Mouse (Mus musculus) heart, adult 2 months (tissue): Measurements from ENCODE around the gene Cox7a1. TPM values are rescaled to one million over a fixed set of nuclear protein-coding genes. Genes with fewer than 3 reads are reported as not detected.
"Not testable (repeated sequence)": the region's sequence is repeated elsewhere in the genome, so short reads cannot be mapped to it uniquely, and the experiment has no call there.

ENCODE experiments used
- DNase-seq, 2 experiments: peaks; one replicate each; pipeline ENCODE4 v3.0.0; 2021
- H3K27ac ChIP-seq: fragments of 200-600 bp; 2 replicates; pipeline ENCODE4 v1.8.1; 2022
- H3K27me3 ChIP-seq: fragments of 200-500 bp; 2 replicates; pipeline ENCODE4 v1.6.1; 2012; ENCODE audit warnings: mild to moderate bottlenecking, low read length, inconsistent platforms, mixed read lengths; ENCODE audit not compliant: control insufficient read depth, insufficient read depth
- H3K36me3 ChIP-seq: fragments of 200-500 bp; 2 replicates; pipeline ENCODE4 v1.6.1; 2012; ENCODE audit warnings: low read length, inconsistent platforms; ENCODE audit not compliant: control insufficient read depth, insufficient read depth
- H3K4me1 ChIP-seq: fragments of 200-500 bp; 2 replicates; pipeline ENCODE4 v1.6.1; 2011; ENCODE audit warnings: low read length; ENCODE audit not compliant: control insufficient read depth, insufficient read depth
- H3K4me3 ChIP-seq: fragments of 200-600 bp; 2 replicates; pipeline ENCODE4 v1.8.1; 2022
- H3K79me2 ChIP-seq: fragments of 200-500 bp; replicated peaks from 2 replicates; pipeline ENCODE4 v1.6.1; 2012; ENCODE audit warnings: mild to moderate bottlenecking, inconsistent platforms, low read length, moderate library complexity, mixed read lengths; ENCODE audit not compliant: control insufficient read depth, insufficient read depth
- H3K9ac ChIP-seq: fragments of 200-500 bp; 2 replicates; pipeline ENCODE4 v1.6.1; 2012; ENCODE audit warnings: low read depth, mild to moderate bottlenecking, control low read depth, inconsistent platforms, low read length, mixed read lengths
- CTCF ChIP-seq: fragments of 200-600 bp; IDR thresholded peaks from 2 replicates; pipeline ENCODE4 v1.8.1; 2022; ENCODE audit warnings: antibody characterized with exemption, mild to moderate bottlenecking, moderate library complexity
- EP300 ChIP-seq: fragments of 200-500 bp; IDR thresholded peaks from 2 replicates; pipeline ENCODE4 v1.6.1; 2011; ENCODE audit warnings: low read depth, low read length, control low read depth; ENCODE audit not compliant: insufficient read depth
- POLR2A ChIP-seq: fragments of 200-500 bp; IDR thresholded peaks from 2 replicates; pipeline ENCODE4 v1.6.1; 2011; ENCODE audit warnings: mild to moderate bottlenecking, low read depth, low read length, control low read depth; ENCODE audit not compliant: insufficient read depth
- WGBS: fragments of 180-500 bp; shearing (Covaris S2); methylation state at CpG from one replicate; pipeline ENCODE4 v1.1.7; 2018; 5-methylcytosine and 5-hydroxymethylcytosine counted together
- intact Hi-C: fragments of 180-260 bp; cut with DNase I; formaldehyde crosslinking; loops from one replicate; pipeline ENCODE4 v1.15.1; 2025
- polyA plus RNA-seq: library from polyadenylated mRNA; depleted of rRNA; stranded (reverse); fragments of >200 nt; gene quantifications from 2 replicates; pipeline ENCODE4 v1.2.3, GENCODE M21; 2012
- total RNA-seq, 2 experiments: library from RNA; stranded (reverse); gene quantifications; 2 replicates each; pipeline ENCODE4 v1.2.3; 2021

The Cox7a1 gene
- total and polyA plus RNA-seq, 3 experiments: 2,213 to 3,278 (median 2,711) TPM

- no peak within 1 kb of the TSS for H3K9ac ChIP-seq
- peaks cover 4% of the 10 kb centered on the region for H3K4me1 ChIP-seq
- H3K4me3 ChIP-seq: no peak within 1 kb of the TSS
- peak; percentile 72 for TF ChIP-seq EP300
- no peak for TF ChIP-seq POLR2A
- peak; percentile 92 for TF ChIP-seq CTCF
- intact Hi-C loops: loop anchor here (1.0 kb wide), 1 partner anchor 17 kb away; no protein-coding TSS in a partner anchor
- no peaks in the 10 kb centered on the region for H3K79me2 ChIP-seq
- no peaks in the 10 kb centered on the region for H3K27me3 ChIP-seq
- no peak within 1 kb of the TSS for H3K27ac ChIP-seq
- WGBS: 5% methylated on average over 8 of the region's 8 CpGs
- DNase-seq: peak; percentile 56 to 57
- H3K36me3 ChIP-seq: no peaks in the 10 kb centered on the region; the same call in 1 of the 2 replicates
Measured at GRCm38 (mm10) chr7:30198481-30198971, 14.6 kb downstream of the Cox7a1 start, which contains the start of gene Capns1. TSS of gene Capns1 (minus strand) at chr7:30198811.

DNA sequence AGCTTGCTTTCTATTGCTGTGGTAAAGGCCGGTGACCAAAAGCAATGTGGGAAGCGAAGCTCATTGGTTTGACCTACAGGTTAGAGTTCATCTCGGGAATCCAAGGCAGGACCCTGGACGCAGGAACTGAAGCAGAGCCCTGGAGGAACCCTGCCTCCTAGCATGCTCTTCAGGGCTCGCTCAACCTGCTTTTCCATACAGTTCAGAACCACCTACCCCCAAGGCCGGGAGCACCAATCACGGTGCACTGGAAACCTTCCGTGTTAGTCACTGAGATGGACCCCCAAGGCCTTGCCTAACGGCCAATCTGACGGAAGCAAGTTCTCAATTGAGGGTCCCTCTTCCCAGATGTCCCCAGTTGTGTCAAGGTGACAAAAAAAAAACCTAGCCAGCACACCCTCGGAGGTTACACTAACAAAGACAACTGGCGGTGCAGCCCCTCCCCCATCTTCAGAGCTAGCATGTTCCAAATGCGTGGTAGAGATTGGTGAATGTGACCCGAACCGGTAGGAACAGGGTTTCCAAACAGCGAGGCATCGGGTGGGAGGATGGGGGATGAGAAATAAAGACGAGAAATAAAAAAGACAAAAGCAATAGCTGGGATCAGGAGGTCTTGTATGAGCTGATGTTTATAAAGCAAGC lies 15.7 kb downstream of the Cox7a1 start:
- peak in 1 of 2 experiments; percentile 17 for DNase-seq
- TF ChIP-seq CTCF (no peak), POLR2A (no peak), EP300 (no peak)
- Histone ChIP-seq H3K27ac (no peak overlapping the region), H3K9ac (no peak overlapping the region), H3K27me3 (no peaks in the 10 kb centered on the region), H3K4me3 (no peak overlapping the region), H3K36me3 (no peaks in the 10 kb centered on the region), H3K79me2 (no peaks in the 10 kb centered on the region), H3K4me1 (peaks cover 4% of the 10 kb centered on the region)
- intact Hi-C loops: no loop called here
- 80% methylated on average over 18 of the region's 18 CpGs for WGBS

- no peak overlapping the region for H3K9ac ChIP-seq
- no peaks in the 10 kb centered on the region for H3K79me2 ChIP-seq
- H3K27ac ChIP-seq: no peak overlapping the region
- peak in 1 of 2 experiments; percentile 28 for DNase-seq
- no peaks in the 10 kb centered on the region for H3K36me3 ChIP-seq
- WGBS: 46% methylated on average over 5 of the region's 5 CpGs
- intact Hi-C loops: no loop called here
- no peak for TF ChIP-seq POLR2A
- TF ChIP-seq CTCF: no peak
- peaks cover 4% of the 10 kb centered on the region for H3K4me1 ChIP-seq
- H3K4me3 ChIP-seq: no peak overlapping the region
- no peaks in the 10 kb centered on the region for H3K27me3 ChIP-seq
Measured at GRCm38 (mm10) chr7:30200200-30200599, 16.3 kb downstream of the Cox7a1 start.

- H3K4me1 ChIP-seq, intact Hi-C loops, H3K4me3 ChIP-seq: not testable (repeated sequence)
Measured at GRCm38 (mm10) chr7:30200661-30201060, 16.7 kb downstream of the Cox7a1 start.

DNA sequence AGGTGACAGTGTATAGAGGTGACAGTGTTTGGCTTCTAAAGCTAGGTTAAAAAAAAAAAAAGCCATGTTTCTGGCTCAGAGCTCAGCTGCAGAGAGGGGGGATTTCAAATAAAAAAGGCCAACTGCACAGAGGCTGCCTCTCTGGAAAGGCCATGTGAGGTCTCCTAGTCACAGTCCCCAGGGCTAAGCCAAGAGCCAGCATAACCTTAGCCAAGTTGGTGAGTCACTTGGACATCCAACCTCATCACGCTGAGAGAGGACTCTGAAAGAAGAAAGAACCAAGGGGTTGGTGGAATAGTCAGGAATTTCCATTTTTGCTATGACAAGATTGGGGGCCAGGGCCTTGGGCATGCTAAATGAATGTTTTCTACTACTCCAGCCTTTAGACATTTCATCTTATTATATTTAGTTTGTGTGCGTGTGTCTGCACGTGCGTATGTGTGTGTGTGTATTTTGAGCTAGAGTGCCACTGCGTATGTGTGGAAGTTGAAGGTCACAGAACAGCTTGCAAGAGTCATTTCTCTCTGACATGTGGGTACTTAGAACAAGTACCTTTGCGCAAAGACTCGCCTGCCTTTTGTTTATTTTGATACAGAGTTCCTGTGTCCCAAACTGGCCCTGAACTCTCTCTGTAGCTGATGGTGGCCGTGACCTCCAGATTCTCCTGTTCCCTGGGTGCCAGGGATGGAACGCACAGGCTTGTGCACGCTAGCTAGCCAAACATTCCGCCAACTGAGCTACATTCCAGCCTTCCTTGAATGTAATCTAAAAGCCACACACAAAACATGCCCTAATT lies 19.1 kb downstream of the Cox7a1 start:
- DNase-seq: peak; percentile 49 to 78
- H3K27ac ChIP-seq: peak overlapping the region; percentile 85
- H3K4me1 ChIP-seq: peaks cover 4% of the 10 kb centered on the region
- no peaks in the 10 kb centered on the region for H3K36me3 ChIP-seq
- intact Hi-C loops: no loop called here
- 42% methylated on average over 11 of the region's 11 CpGs for WGBS
- H3K9ac ChIP-seq: 0 out of 2 replicates have a peak overlapping the region, but pooled peaks have one; percentile 47
- no peaks in the 10 kb centered on the region for H3K27me3 ChIP-seq
- no peaks in the 10 kb centered on the region for H3K79me2 ChIP-seq
- TF ChIP-seq CTCF: no peak
- TF ChIP-seq POLR2A: peak; percentile 14; the same call in 1 of the 2 replicates
- peak; percentile 73 for TF ChIP-seq EP300
- H3K4me3 ChIP-seq: no peak overlapping the region

More at GRCm38 (mm10) chr7:30200661-30201060, 16.7 kb downstream of the Cox7a1 start:
- not testable (repeated sequence) for H3K27ac ChIP-seq, H3K27me3 ChIP-seq, H3K36me3 ChIP-seq, H3K9ac ChIP-seq, DNase-seq, H3K79me2 ChIP-seq
- 92% methylated on average over 5 of the region's 5 CpGs for WGBS

- TF ChIP-seq EP300 (no peak), POLR2A (no peak), CTCF (no peak)
Measured at GRCm38 (mm10) chr7:30204380-30204779, 20.4 kb downstream of the Cox7a1 start.

More at GRCm38 (mm10) chr7:30204380-30204779, 20.4 kb downstream of the Cox7a1 start:
- peak overlapping the region; percentile 85; the same call in 1 of the 2 replicates for H3K27ac ChIP-seq
- no peak overlapping the region for H3K9ac ChIP-seq
- H3K27me3 ChIP-seq: no peaks in the 10 kb centered on the region
- 12% methylated on average over 8 of the region's 8 CpGs for WGBS
- intact Hi-C loops: no loop called here
- H3K4me1 ChIP-seq: peaks cover 4% of the 10 kb centered on the region
- H3K4me3 ChIP-seq: no peak overlapping the region
- H3K36me3 ChIP-seq: no peaks in the 10 kb centered on the region
- no peaks in the 10 kb centered on the region for H3K79me2 ChIP-seq
- DNase-seq: peak in 1 of 2 experiments; percentile 44
